Mouse (Mus musculus) liver, embryonic 14.5 days (tissue): ENCODE data around the gene Serpine1. TPM values are rescaled to one million over a fixed set of nuclear protein-coding genes. Genes with fewer than 3 reads are reported as not detected.

Source experiments
- ATAC-seq: fragments of 200-750 bp; cut with Nextera tagmentation; 2 replicates; pipeline ENCODE4 v1.8.0; 2017; ENCODE audit warnings: moderate number of reproducible peaks, mild to moderate bottlenecking, moderate library complexity; ENCODE audit not compliant: insufficient read depth
- DNase-seq, 3 experiments: peaks; one replicate each; pipeline ENCODE4 v3.0.0-alpha.2; 2012 to 2013; ENCODE audit warnings: low read depth in 3 of 3, low spot score in 3 of 3
- H3K27ac ChIP-seq: fragments of 300-500 bp; sonication (generic); 2 replicates; pipeline ENCODE4 v1.5.1; 2014; ENCODE audit warnings: moderate library complexity, mild to moderate bottlenecking, control low read depth, inconsistent platforms
- H3K27me3 ChIP-seq: fragments of 300-500 bp; sonication (generic); 2 replicates; pipeline ENCODE4 v1.6.1; 2014; ENCODE audit warnings: mild to moderate bottlenecking, low read length, moderate library complexity; ENCODE audit not compliant: control insufficient read depth, insufficient read depth
- H3K36me3 ChIP-seq: fragments of 300-500 bp; sonication (generic); replicated peaks from 2 replicates; pipeline ENCODE4 v1.6.1; 2014; ENCODE audit warnings: low read depth; ENCODE audit not compliant: control insufficient read depth, insufficient read depth
- H3K4me1 ChIP-seq, 2 experiments: fragments of 200-500 bp in 1 of 2; fragments of 300-500 bp in 1 of 2; sonication (generic) in 1 of 2; replicated peaks; 2 replicates each; pipeline ENCODE4 v1.6.1; 2012 to 2014; ENCODE audit warnings: antibody characterized with exemption in 1 of 2, inconsistent platforms in 1 of 2, low read length in 1 of 2; ENCODE audit not compliant: control insufficient read depth in 2 of 2, insufficient read depth in 2 of 2
- H3K4me2 ChIP-seq: fragments of 300-500 bp; sonication (generic); 2 replicates; pipeline ENCODE4 v1.6.1; 2014; ENCODE audit warnings: low read depth, mild to moderate bottlenecking, control low read depth, moderate library complexity
- H3K4me3 ChIP-seq, 2 experiments: fragments of 200-500 bp in 1 of 2; fragments of 300-500 bp in 1 of 2; sonication (generic) in 1 of 2; 2 replicates each; pipeline ENCODE4 v1.5.1; 2012 to 2014; ENCODE audit warnings: low read depth in 2 of 2, low read length in 2 of 2, mild to moderate bottlenecking in 2 of 2, control low read depth in 1 of 2, inconsistent platforms in 1 of 2, moderate library complexity in 1 of 2; ENCODE audit not compliant: insufficient read depth in 1 of 2
- H3K9ac ChIP-seq: fragments of 300-500 bp; sonication (generic); replicated peaks from 2 replicates; pipeline ENCODE4 v1.6.1; 2014; ENCODE audit warnings: mild to moderate bottlenecking, control low read depth, moderate library complexity
- H3K9me3 ChIP-seq: fragments of 300-500 bp; sonication (generic); 2 replicates; pipeline ENCODE4 v1.6.1; 2016; ENCODE audit warnings: low read length, mixed read lengths; ENCODE audit not compliant: control insufficient read depth
- CTCF ChIP-seq: IDR thresholded peaks from 2 replicates; pipeline ENCODE4 v1.5.1; 2016; ENCODE audit warnings: antibody characterized with exemption, low read depth, control low read depth
- EP300 ChIP-seq: IDR thresholded peaks from 2 replicates; pipeline ENCODE4 v1.6.1; 2016; ENCODE audit warnings: antibody characterized with exemption, low read depth
- WGBS: fragments of 180-500 bp; shearing (Covaris S2); extraction: QIAGEN DNeasy Blood & Tissue Kit; methylation state at CpG from one replicate; pipeline ENCODE4 v1.1.7; 2014; ENCODE audit not compliant: insufficient replicate concordance; 5-methylcytosine and 5-hydroxymethylcytosine counted together
- polyA plus RNA-seq, 2 experiments: library from polyadenylated mRNA; depleted of rRNA in 1 of 2; stranded (reverse) in 1 of 2; unstranded in 1 of 2; fragments of >200 nt; fragmentation: Nextera tagmentation in 1 of 2; extraction: Ambion mirVana in 1 of 2; gene quantifications; 2 replicates each; pipeline versions ENCODE4 v1.2.1 to v1.2.3; 2012 to 2014

The Serpine1 gene
- polyA plus RNA-seq, 2 experiments, result 0.23 TPM; not detected in 1

DNA sequence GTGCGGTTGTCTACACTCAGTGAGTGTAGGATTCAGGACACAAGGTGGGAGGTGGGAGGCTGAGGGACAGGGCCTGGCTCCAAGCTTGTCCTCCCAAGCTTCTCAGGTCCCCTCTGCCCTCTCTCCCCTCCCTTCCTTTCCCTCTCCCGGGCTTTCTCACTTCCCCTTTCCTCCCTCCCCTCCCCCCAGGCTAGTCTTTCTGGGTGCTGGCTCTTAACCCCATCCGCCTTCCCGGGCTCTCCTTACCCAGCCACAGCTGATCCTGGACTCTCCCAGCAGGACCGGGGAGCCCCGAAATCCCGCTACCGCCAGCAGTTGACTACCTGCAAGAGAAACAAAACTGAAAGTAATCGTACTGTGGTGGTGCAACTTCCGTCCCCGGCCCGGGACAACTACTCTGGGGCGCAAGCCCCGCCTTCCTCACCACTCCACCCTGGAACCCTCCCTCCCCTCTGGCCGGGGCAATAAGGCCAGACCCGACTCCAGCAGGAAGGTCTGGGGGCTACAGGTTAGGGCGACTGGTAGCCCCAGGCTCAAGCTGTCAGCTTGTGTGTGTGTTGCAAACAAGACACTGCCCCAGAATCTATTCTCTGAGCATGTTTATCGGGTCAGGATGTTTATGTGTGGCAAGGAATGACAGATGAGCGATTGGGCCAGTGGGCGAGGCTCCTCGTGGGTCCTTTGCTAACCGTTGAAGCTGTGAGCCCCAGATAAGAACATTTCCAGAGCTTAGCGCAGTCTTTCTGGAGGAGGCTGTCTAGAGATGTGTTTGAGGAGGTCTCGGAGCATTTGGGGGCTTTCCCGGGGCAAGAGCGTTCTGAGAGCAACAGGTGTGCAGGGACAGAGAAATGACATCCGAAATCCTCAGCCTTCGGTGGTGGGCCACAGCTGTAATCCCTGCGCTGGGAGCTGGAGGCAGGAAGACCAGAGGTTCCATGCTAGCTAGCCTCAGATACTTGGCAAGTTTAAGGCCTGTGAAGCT lies 44.1 kb upstream of the Serpine1 start, which contains the start of gene Trim56:
TSS of gene Trim56 (minus strand) at position 344 of the 982 bp plus-strand sequence.
- ATAC-seq, result peak; percentile 96
- H3K9ac ChIP-seq, result peak within 1 kb of the TSS; percentile 98
- peaks cover 40% of the 10 kb centered on the region for H3K9me3 ChIP-seq
- no peaks in the 10 kb centered on the region for H3K27me3 ChIP-seq
- H3K4me3 ChIP-seq, result peak within 1 kb of the TSS; percentile 77 to 78
- H3K27ac ChIP-seq, result peak within 1 kb of the TSS; percentile 93
- TF ChIP-seq EP300 (peak; percentile 94), CTCF (no peak)
- peak; percentile 87 to 90 (median 88) for DNase-seq
- peaks cover 15 to 23% of the 10 kb centered on the region in 2 experiments for H3K4me1 ChIP-seq
- WGBS, result 2% methylated on average over 29 of the region's 29 CpGs
- H3K4me2 ChIP-seq, result peak within 1 kb of the TSS; percentile 97
- peaks cover 29% of the 10 kb centered on the region for H3K36me3 ChIP-seq

DNA sequence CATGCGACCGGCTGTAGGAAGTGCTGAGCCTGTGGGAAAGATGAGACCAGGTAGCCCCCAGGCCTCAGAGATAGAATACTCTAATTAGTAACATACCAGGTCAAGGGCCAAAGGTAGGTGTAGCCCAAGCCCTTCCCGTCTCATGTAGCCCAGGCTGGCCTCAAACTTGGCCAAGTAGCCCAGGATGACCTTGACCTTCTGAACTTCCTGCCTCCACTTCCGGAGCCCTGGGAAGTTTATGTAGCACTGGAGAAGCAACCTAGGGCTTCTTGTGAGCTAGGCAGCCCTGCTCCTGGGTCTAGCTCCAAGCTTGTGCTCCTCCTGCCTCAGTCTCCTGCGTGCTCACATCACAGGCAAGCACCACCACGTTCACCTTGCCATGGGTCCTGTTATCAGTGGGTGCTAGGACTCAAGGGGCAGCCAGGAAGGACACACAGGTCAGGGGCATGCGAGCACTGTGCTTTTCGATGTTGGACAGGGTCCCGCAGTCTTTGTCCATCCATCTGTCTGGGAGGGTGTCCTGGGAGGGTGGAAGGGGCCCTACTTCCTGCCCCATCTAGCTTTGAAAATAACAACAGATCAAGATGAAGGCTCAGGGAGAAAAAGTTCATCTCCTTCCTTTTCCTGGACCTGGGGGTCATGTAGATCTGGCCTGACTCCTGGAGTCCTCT lies 43.0 kb upstream of the Serpine1 start:
- TF ChIP-seq CTCF, result no peak
- Histone ChIP-seq H3K27ac (peak overlapping the region; percentile 93), H3K9ac (peak overlapping the region; percentile 98), H3K27me3 (no peaks in the 10 kb centered on the region), H3K4me3 (peak overlapping the region; percentile 77 to 78), H3K9me3 (peaks cover 51% of the 10 kb centered on the region), H3K36me3 (peaks cover 29% of the 10 kb centered on the region), H3K4me2 (peak overlapping the region; percentile 97), H3K4me1 (peaks cover 15 to 23% of the 10 kb centered on the region in 2 experiments)
- no peak for DNase-seq
- ATAC-seq, result no peak
- WGBS, result 49% methylated on average over 9 of the region's 9 CpGs

DNA sequence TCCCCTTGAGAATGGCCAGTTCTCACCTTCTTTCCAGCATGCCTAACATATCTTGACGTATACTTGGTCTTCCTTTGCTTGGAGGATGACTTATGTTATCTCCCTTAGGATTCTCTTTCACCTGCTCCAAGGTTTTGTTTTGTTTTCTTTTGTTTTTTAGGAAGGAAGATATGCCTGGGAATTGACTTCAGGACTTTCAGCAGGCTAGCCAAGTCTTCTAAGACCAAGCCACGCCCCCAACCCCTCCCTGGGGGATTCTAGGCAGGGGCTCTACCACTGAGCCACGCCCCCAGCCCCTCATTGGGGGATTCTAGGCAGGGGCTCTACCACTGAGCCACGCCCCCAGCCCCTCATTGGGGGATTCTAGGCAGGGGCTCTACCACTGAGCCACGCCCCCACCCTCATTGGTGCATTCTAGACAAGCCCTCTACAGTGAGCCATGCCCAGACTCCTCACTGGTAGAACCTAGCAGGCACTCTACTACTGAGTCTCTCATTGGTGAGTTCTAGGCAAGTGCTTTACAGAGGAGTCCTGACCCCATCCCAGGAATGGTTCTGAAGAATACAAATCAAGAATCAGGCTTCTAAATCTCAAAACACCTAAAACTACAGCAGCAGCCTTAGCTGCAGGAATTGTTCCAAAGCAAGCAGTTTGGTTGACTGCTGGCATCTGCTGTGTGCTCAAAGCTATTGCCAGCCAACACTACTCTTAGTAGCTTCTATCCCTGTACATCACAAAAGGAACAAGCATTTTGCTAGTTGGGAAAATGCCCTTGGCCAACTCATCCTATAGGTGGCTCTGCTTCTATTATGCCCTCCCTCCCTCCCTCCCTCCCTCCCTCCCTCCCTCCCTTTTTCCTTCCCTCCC lies 39.7 kb upstream of the Serpine1 start:
- peaks cover 9 to 16% of the 10 kb centered on the region in 2 experiments for H3K4me1 ChIP-seq
- ATAC-seq, result no peak
- no peak overlapping the region for H3K27ac ChIP-seq
- no peak for DNase-seq
- 80% methylated on average over 5 of the region's 5 CpGs for WGBS
- peaks cover 48% of the 10 kb centered on the region for H3K9me3 ChIP-seq
- TF ChIP-seq CTCF (no peak), EP300 (no peak)
- H3K9ac ChIP-seq, result no peak overlapping the region
- H3K4me3 ChIP-seq, result no peak overlapping the region
- no peaks in the 10 kb centered on the region for H3K27me3 ChIP-seq
- H3K36me3 ChIP-seq, result peaks cover 29% of the 10 kb centered on the region
- H3K4me2 ChIP-seq, result no peak overlapping the region

DNA sequence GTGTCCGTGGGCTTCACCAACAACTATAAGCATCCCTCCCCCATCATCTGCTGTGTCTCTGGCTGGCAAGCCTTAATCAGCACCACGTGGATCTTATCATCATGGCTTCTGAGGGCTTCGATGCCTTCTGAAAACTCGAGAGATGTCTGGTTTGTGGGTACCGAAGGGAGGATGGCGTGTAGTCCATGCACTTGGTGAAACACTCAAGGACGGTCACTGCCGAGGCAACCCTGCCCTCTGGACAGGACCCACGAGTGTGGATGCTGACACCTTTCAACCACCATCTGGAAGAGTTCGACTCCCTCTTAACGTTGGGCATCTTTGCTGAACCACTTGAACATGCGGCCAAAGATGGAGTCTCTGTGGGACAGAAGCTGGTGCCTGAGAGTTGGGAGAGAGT lies 38.8 kb upstream of the Serpine1 start:
- ATAC-seq (no peak), DNase-seq (no peak)
- peaks cover 14 to 18% of the 10 kb centered on the region in 2 experiments for H3K4me1 ChIP-seq
- TF ChIP-seq CTCF (no peak), EP300 (no peak)
- no peak overlapping the region for H3K27ac ChIP-seq
- H3K9ac ChIP-seq, result no peak overlapping the region
- H3K9me3 ChIP-seq, result peaks cover 48% of the 10 kb centered on the region
- H3K4me2 ChIP-seq, result no peak overlapping the region
- no peaks in the 10 kb centered on the region for H3K27me3 ChIP-seq
- 90% methylated on average over 12 of the region's 12 CpGs for WGBS
- H3K36me3 ChIP-seq, result peaks cover 29% of the 10 kb centered on the region
- no peak overlapping the region for H3K4me3 ChIP-seq
